Mouse (Mus musculus) T-helper 2 cell (primary cell): ENCODE results near the gene Itgav.

ENCODE experiments used
- in situ Hi-C: fragments of 300-600 bp; cut with MboI, MseI; formaldehyde crosslinking; loops from one replicate; pipeline ENCODE4 v1.15.1; 2025; ENCODE audit warnings: high pct_unique_total_duplicates

Itgav gene

DNA sequence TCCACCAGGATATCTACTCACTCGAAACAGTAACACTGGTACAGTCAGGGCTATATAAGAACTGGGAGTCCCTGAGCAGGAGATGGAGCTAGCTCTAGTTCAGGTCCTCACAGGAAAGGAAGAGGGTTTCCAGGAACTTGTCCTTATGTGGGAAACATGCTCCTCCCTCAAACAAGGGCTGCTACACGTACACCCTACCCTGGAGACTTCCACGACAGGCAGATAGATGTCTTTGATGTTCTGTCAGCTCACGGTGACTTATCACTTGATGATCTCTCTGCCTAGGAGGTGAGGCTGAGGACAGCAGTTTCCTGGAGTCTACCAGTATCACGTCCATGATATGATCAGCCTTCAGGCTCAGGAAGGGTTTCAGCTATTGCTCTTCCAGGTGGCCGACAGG is 21.1 kb downstream of the Itgav start:
- in situ Hi-C loops = no loop called here

DNA sequence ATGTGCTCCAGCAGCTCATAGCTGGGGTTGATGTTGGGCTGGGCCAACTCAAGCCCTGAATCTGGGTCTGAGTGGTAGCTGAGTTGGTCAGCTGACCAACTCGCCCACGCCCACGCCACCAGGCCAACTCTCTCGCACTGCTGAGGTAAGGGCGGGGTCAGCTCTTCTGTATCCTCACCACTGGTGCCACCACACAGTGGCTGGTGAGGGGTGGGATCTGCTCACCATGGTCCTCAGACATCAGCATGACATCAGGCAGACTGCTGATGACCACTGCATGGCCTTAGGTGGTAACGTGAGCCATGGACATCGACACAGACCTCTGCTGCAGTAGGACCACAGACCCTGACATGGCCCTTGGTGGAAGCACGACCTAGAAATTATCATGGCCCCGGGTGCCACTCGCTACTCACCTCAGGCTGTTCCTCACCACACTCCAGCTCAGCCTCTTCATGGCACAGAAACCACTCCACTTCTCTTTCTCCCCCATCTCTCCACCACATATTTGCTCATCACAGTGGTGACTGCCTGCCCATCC is 24.5 kb downstream of the Itgav start:
- in situ Hi-C loops = no loop called here

DNA sequence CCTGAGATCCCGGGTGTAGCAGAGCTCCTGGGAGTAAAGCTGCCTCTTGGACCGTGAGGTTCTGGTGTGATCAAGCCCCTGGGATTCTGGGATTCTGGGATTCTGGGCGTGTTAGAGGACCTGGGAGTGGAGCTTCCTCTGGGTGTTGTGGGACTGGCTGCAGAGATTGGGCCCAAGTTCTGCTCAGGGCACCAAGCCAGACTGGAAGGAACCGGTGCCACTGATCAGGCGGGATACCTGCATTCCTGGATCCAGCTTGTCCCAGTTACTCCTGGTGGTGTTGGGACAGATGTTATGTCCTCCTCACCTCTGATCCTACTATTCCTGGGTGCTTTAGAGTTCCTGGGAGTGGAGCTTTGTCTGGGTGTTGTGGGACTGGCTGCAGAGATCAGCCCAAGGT is 28.8 kb downstream of the Itgav start:
- in situ Hi-C loops = no loop called here

DNA sequence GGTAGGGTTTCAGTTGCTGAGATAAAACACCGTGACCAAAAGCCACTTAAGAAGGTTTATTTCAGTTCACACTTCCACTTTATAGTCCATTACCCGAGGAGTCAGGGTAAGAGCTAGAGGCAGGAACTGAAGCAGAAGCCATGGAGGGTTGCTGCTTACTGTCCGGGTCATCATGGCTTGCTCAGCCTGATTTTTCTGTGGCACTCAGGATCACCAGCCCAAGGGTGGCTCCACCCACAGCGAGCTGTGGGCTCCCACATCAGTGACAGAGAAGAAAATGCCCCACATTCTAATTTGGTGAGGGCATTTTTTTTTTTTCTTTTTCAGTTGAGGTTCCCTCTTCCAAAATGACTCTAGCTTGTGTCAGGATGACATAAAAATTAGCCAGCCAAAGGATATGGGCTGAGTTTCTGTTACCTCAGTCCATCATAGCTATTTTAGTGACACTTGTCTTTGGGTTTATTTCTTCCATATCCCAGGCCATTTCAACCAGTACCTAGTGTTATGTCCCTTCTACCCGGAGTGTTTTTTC is 30.2 kb downstream of the Itgav start:
- in situ Hi-C loops = no loop called here

DNA sequence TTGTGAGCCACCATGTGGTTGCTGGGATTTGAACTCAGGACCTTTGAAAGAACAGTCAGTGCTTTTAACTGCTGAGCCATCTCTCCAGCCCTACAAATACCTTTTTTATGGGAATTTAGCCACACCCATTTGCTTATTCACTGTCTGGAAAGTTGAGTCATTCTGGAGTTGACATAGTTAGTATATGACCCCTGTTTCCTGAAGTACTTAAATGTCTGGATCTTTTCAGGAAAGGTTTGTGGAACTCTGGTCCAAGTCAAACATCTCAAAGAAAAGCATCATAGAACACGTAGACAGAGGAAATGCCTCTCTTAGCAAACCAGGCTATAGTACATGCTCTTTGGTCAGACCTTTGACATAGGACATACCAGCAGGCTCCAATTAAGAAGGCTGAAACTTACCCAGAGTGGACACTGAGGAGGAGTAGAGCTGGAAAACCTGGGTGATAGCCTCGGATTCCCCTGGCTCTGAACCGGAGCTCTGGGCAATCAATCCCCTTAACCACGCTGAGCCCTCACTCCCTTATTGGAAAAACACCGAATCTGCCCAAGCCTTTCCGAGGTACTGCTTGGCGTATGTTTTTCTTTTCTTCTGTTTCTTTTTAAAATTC is 34.5 kb downstream of the Itgav start:
- in situ Hi-C loops = no loop called here

DNA sequence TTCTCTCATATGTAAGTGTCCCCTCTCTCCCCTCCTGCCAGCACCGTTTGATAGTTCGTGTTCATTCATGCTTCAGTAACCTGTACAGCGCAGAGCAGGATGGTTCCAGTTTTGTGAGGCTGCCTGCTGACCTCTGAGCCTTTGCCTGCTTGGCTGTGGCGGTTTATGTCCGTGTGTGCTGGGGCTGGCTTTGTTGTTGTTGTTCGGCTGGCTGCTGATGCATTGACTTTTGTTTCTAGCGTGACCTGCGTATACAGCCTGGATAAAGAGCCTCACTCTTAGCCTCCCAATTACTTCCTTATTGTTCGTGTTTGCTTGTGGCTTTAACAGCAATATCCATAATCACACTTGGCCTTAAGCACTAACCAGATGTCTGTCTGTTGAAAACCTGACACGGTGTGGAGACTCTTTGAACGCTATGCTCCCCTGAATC is 35.0 kb downstream of the Itgav start:
- in situ Hi-C loops = no loop called here

DNA sequence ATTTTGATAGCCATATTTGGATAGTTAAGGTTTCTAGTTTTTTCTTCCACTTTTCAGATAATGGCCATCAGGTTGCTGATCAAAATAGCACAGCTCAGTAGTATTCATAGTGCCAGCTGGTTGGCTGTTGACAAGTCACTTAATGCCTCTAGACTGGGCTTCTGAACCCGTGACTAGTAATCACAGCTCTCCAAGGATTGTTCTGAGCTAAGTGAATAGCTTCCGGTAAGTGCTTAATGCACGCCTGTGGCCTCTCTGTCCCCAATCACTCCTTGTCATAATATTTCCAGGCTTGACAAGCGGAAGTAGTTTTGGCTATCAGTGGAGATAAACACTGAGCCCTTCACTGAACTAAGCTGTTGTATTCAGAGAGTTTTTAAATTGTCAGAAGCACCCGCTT is 35.5 kb downstream of the Itgav start:
- in situ Hi-C loops = no loop called here

DNA sequence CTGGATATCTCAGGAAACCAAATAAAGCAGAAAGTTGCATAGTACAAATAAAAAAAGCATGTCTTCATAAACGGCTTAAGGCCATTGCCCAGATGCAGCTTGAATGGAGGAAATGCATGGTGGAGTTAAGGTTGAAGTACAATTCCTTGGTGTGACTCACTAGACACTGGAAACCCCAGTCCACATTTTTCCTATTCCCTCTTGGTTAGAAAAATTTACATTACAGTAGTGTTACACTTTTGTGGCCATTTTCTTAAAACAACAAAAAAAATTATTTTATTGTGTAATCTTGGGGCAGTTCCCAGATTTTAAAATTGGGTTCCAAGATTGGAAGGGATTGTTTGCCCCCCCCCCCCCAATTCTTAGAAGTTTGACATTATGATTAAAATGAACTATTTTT is 35.9 kb downstream of the Itgav start:
- in situ Hi-C loops = no loop called here

DNA sequence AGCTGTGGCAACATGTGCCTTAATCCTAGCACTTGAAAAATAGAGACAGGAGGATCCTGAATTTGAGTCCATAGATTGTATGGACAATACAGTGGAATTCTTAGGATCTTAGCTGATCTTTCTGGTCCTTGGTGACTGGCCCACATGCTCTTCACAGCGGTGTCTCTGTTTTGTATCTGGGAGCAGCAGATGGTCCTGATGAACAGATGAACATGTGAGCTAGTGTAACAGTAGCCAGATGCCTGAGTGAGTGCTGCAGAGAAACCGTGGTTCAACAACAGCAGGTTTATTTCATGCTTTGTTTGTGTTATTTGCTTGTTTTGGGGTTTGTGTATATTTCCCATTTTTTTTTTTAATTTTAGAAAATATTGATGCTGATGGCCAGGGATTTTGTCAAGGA is 37.3 kb downstream of the Itgav start:
- in situ Hi-C loops = no loop called here

DNA sequence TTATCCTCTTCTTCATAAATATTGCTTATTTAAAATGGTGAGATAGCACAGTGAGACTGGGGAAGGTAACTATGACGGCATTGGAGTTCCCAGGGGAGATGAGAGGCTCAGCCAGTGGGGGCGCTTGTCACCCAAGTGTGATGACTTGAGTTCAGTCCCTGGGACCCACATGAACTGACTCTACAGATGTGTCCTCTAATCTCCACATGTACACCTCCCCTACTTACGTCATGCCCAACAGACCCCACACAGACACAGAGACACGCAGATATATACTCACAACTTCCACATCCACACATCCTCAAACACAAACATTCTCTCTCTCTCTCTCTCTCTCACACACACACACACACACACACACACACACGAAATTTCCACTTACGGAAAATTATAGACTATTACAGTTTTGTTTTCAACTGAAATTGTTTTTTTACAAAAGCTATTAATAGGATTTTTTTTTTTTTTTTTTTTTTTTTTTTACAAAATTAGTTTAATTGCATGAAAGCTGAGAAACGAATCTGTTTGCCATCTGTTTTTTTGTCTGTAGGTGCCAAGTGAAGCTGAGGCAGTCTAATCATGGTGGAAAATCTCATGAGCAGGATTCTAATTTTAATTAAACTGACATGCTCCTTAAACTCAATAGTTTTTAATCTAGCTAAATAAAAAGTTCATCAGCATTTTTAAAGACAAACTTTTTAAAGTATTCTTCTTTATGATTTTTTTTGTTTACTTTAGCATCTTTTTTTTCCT is 38.1 kb downstream of the Itgav start:
- in situ Hi-C loops = no loop called here

DNA sequence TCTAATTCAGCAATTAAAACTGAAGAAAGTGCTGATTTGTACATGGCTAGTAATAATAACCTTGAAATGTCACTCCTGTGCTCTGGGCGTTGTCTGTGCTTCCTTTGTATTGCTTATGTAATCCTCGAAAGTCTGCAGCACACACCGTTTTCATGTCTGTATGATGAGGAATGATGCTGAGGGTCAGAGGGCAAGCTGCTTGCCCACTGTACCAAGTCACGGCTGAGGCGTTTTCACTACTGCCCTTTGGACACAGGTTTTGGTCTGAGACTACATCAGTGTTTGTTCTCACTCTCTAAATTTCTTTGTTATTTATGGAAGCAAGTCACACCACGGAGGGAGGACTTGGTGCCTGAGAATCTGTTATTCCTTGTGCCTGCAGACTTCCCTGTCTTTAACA is 41.9 kb downstream of the Itgav start:
- in situ Hi-C loops = no loop called here

DNA sequence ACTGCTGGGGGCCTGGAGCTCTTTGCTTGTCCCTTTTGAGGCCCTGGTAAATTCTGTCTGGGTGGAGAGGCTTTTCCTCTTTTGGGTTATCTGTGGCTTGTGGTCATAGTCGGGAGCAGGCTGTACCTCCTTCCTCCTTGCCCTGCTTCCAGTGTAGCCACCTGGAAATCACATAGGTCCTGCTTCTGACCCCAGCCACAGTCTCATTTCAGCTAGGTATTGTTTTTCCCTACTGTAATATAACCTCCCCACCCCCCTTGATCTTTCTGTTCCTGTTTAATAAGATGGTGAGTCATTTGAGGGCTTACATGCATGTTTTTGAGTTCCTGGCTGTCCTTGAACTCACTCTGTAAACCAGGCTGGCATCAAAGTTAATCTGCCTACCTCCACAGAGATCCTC is 42.7 kb downstream of the Itgav start:
- in situ Hi-C loops = no loop called here

DNA sequence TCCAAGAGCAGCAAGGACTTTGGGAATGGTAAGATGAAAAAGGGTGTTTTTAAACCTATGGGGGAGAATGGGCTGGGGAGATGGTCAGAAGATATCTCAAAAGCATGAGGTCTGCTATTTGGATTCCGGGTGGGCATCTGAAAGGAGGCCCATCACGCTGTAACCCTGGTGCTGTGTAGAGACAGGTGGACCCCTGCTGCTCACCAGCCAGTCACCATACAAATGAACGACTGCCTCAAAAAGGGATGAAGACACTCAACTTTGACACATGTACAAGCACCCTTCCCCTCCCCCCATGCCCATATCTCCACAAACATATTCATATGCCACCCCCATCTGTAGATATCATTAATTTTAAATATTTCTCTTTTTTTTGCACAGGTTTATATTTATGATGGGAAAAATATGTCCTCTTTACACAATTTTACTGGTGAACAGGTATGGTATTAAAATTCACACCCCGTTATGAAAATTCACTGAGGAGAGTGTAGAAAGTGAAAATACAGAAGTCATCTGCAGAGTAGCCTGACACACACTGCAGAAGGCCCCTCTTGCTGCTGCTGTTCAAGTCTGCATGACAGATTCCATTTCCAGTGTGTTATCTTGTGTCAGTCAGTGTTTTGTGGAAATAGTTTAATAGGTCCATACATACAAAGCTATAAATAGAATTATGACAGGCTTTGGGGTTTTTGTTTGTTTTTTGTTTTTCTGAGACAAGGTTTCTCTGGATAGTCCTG is 44.3 kb downstream of the Itgav start:
- in situ Hi-C loops = no loop called here

DNA sequence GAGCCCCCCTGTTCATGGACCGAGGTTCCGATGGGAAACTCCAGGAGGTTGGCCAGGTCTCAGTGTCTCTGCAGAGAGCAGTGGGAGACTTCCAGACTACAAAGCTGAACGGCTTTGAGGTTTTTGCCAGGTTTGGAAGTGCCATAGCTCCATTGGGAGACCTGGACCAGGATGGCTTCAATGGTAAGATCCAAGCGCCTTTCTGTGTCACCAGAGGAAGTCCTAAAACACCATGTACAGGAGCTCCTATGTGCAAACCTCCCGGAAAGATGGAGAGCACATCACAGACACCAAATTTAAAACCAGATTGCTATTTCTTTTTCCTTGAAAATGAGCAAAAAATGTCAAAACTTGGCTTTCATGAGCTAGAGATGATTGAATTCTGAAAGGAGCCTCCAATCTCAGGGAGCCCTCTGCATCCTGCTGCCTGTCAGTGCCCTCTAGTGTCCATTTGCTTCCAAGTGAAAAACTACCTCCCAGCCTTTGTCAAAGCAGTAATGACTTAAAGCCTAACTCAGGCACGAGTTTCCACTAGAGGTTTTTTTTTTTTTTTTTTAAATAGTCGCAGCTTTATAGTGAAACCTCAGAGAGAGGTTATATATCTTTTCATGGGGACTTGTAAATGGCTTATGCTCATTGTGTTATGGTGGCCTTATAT is 47.1 kb downstream of the Itgav start:
- in situ Hi-C loops = no loop called here

DNA sequence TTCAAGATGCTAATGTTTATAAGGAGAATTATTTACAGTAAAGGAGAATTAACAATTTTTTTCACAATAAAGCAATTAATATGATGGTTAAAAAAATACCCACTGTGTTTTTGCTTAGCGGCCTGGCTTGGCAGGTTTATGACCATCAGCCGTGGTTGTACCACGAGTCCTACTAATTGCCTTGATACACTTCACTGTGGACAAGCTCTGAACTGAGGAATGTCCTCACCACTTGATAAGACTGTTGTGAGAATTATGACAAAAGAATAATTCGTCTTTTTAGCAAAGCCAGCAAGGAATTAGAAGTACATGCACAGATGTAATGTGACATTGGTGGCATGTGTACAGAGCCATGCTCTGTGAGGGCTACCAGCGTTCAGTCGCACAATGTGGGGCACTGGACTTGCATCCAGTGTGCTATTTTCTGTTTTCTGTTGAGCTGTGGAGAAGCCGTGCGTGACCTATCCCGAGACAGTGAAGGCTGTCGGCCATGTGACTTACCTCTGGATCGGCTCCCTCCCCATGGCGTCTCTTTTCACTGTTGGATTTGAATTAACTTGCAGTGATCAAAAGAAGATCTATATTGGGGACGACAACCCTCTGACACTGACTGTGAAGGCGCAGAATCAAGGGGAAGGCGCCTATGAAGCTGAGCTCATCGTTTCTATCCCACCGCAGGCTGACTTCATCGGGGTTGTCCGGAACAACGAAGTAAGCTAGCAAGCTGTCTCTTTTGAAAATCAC is 67.3 kb downstream of the Itgav start:
- in situ Hi-C loops = no loop called here

DNA sequence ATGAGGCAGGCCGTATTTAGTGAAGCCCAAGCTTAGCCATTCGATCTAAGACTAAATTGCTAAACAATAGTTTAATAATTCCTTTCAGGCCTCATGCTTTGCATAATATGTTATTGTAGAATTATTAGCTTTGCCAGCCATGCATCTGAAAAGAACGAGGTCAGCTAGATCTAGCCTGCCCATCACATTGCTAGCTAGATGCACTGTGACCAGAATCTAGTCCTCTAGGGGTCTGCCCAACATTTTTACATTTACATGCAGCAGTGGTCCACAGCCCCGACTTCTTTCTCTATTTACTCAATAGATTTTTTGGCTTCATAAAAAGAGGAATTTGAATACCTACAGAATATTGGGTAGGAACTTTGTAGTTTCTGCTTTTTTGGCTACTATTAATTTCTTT is 67.9 kb downstream of the Itgav start:
- in situ Hi-C loops = no loop called here

DNA sequence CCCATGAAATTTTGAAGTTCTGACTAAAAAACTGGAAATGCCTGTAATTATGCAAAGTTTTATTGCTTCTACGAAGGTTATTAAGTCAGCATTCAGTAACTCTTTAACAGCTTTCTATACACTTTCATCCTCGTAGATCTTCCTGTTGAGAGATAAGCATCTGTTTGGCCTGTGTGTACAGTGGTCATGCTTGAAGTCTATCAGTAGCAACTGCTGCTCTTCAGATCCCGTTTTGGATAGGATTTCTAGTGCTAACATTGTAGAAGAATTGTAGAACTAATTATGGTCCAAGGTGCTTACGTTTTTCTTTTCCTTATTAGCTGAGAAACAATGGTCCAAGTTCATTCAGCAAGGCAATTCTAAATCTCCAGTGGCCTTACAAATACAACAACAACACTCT is 71.6 kb downstream of the Itgav start:
- in situ Hi-C loops = no loop called here

DNA sequence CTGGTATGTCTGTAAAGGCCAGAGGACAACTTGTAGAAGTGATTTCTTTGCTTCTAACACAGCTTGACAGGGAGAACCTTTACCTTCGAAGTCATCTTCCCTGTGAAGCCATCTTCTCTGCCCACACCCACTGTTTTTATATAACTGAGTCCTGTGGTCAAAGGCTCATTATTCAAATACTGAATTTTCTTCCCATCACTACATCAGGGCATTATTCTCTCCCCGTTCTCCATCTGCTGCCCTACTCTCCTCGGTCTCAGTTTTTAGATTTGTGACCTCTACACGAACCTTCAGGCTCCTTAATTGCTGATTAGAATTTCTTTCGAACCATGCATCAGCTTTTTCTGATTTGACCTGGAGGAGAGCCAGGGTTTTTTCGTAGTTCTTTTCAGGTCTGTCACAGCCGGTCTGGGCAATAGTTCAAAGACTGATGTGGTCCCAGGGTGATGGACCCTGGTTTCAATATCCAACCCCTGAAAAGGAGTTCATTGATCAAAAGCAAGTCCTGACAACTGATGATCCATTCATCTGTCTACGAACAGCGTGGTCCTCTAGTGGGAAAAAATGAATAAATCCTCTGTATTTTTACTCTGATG is 73.8 kb downstream of the Itgav start:
- in situ Hi-C loops = no loop called here

DNA sequence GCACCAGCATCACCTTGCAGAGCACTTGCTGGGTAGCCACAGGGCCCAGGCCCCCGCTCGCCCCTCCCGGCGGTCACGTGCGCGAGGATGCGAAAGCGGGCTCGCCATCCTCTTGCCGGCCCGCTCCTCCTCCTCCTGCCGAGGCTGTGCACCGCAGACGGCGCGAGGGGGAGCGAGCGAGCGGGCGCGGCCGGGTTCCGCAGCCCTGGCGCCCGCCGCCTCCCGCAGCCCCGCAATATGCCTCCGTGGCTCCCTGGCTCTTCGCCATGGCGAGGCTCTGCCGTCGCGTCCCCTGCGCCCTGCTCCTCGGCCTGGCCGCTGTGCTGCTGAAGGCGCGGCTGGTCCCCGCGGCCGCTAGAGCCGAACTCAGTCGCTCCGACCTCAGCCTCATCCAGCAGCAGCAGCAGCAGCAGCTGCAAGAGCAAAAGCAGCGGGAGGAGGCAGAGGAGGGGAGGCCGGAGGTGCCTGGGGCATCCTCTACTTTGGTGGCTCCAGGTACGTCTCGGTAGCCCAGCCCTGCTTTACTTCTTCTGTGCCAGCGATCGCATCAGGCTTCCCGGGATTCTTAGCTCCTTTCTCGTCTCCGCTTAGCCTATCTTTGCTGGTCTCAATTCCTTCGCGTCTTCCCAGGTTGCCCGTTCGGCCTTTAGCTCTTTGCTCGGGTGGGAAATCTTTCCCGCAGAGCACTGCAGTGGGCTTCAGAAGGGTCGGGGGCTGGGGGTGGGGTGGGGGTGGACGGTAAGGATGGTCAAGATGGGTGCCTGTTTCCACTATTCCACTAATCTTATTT is 88.5 kb downstream of the Itgav start, which contains the start of gene Fam171b:
Gene Fam171b, plus strand, starts transcription at position 154 of the 790 bp plus-strand sequence.
- in situ Hi-C loops = loop anchor here (10.0 kb wide), 1 partner anchor 542 kb away; no protein-coding TSS in a partner anchor
